ENCODE assay signal across 20 mouse cellular contexts in genomic region chr2:14716666-14717065, GRCm38 (mm10).
DNase-seq lines count a peak whose midpoint lies in the region; ATAC-seq and TF ChIP-seq lines count a peak whose summit lies in the region.
"Had no signal": no experiment of that assay in that cellular context is flagged by ENCODE, and none has a peak within 500 bp of the region (broad histone marks: within the 10 kb centered on the region; RNA-seq: fewer than 3 reads in every experiment).

No protein-coding gene starts in this region.

- ATAC-seq in intestine, embryonic 14.5 days (replicated peaks; ENCODE audit: low FRiP score, low TSS enrichment, low read depth) = no peak
- ATAC-seq in intestine, postnatal 0 days = no peak
- ATAC-seq in midbrain, embryonic 13.5 days = peak; percentile 62; the same call in 1 of the 2 replicates
- no peak for ATAC-seq in midbrain, embryonic 14.5 days (ENCODE audit: low FRiP score, low TSS enrichment)
- ATAC-seq: activated CD4-positive, CD25-positive, alpha-beta regulatory T cell, adult 4 months; CD4-positive, CD25-positive, alpha-beta regulatory T cell, adult 4 months; forebrain, embryonic 15.5 days; hindbrain, embryonic 16.5 days had no signal

- H3K4me1 ChIP-seq in intestine, embryonic 14.5 days (replicated peaks; ENCODE audit: control insufficient read depth, insufficient read depth, low read length) = no peaks in the 10 kb centered on the region
- no peaks in the 10 kb centered on the region for H3K4me1 ChIP-seq in intestine, postnatal 0 days (replicated peaks; ENCODE audit: control insufficient read depth, insufficient read depth, low read length)
- H3K4me1 ChIP-seq in midbrain, embryonic 13.5 days (replicated peaks) = peaks cover 7% of the 10 kb centered on the region
- H3K4me1 ChIP-seq in midbrain, embryonic 10.5 days = peaks cover 15% of the 10 kb centered on the region
- no peaks in the 10 kb centered on the region for H3K4me1 ChIP-seq in midbrain, embryonic 14.5 days (ENCODE audit: control insufficient read depth, insufficient read depth, low read length)
- H3K4me1 ChIP-seq: forebrain, embryonic 15.5 days; hindbrain, embryonic 13.5 days had no signal

- H3K4me2 ChIP-seq in intestine, embryonic 14.5 days (ENCODE audit: low read length) = no peak overlapping the region
- no peak overlapping the region for H3K4me2 ChIP-seq in intestine, postnatal 0 days (replicated peaks; ENCODE audit: low read depth)
- no peak overlapping the region for H3K4me2 ChIP-seq in midbrain, embryonic 13.5 days (replicated peaks)
- H3K4me2 ChIP-seq in midbrain, embryonic 14.5 days (ENCODE audit: low read length) = no peak overlapping the region
- H3K4me2 ChIP-seq: forebrain, embryonic 15.5 days; heart, embryonic 11.5 days; hindbrain, embryonic 13.5 days had no signal

- H3K36me3 ChIP-seq in intestine, embryonic 14.5 days (ENCODE audit: control insufficient read depth, insufficient read depth, low read length) = no peaks in the 10 kb centered on the region
- H3K36me3 ChIP-seq in intestine, postnatal 0 days (ENCODE audit: control insufficient read depth, insufficient read depth) = no peaks in the 10 kb centered on the region
- H3K36me3 ChIP-seq in midbrain, embryonic 13.5 days = no peaks in the 10 kb centered on the region
- H3K36me3 ChIP-seq in midbrain, embryonic 10.5 days = no peaks in the 10 kb centered on the region
- H3K36me3 ChIP-seq in midbrain, embryonic 14.5 days (ENCODE audit: control insufficient read depth, insufficient read depth, low read length) = no peaks in the 10 kb centered on the region
- H3K36me3 ChIP-seq: forebrain, embryonic 15.5 days; hindbrain, embryonic 10.5 days; hindbrain, embryonic 13.5 days had no signal

- H3K4me3 ChIP-seq in intestine, embryonic 14.5 days (ENCODE audit: low read depth, low read length) = no peak overlapping the region
- H3K4me3 ChIP-seq in intestine, postnatal 0 days (ENCODE audit: low read depth, low read length) = no peak overlapping the region
- H3K4me3 ChIP-seq in midbrain, embryonic 13.5 days (replicated peaks) = no peak overlapping the region
- H3K4me3 ChIP-seq in midbrain, embryonic 10.5 days = no peak overlapping the region
- no peak overlapping the region for H3K4me3 ChIP-seq in midbrain, embryonic 14.5 days (replicated peaks; ENCODE audit: low read depth, low read length)
- H3K4me3 ChIP-seq: forebrain, embryonic 10.5 days; forebrain, embryonic 15.5 days; hindbrain, embryonic 10.5 days; hindbrain, embryonic 13.5 days had no signal

- DNase-seq in intestine, embryonic 14.5 days (ENCODE audit: low spot score) = peak; percentile 21
- DNase-seq in midbrain, embryonic 10.5 days (ENCODE audit: low spot score) = no peak
- DNase-seq in midbrain, embryonic 14.5 days = peak; percentile 29
- DNase-seq in natural killer cell, adult 2 months (ENCODE audit: low spot score in 2 of 2) = no peak
- DNase-seq: adrenal gland, adult 8-10 months; adrenal gland, postnatal 25 days; cerebellum, adult 18-20 months; cerebellum, adult 9-10 months; cerebellum, postnatal 14 days; gastrocnemius, postnatal 36 days had no signal

- H3K27me3 ChIP-seq in intestine, embryonic 14.5 days (replicated peaks; ENCODE audit: control insufficient read depth, insufficient read depth, low read length) = no peaks in the 10 kb centered on the region
- no peaks in the 10 kb centered on the region for H3K27me3 ChIP-seq in intestine, postnatal 0 days (replicated peaks; ENCODE audit: control insufficient read depth, insufficient read depth, low read length)
- H3K27me3 ChIP-seq in midbrain, embryonic 13.5 days = no peaks in the 10 kb centered on the region
- no peaks in the 10 kb centered on the region for H3K27me3 ChIP-seq in midbrain, embryonic 10.5 days (ENCODE audit: low read depth, poor library complexity, severe bottlenecking)
- no peaks in the 10 kb centered on the region for H3K27me3 ChIP-seq in midbrain, embryonic 14.5 days (ENCODE audit: control insufficient read depth, insufficient read depth, low read length)
- H3K27me3 ChIP-seq: forebrain, embryonic 15.5 days; hindbrain, embryonic 13.5 days had no signal

- no peaks in the 10 kb centered on the region for H3K9me3 ChIP-seq in intestine, embryonic 14.5 days (ENCODE audit: control insufficient read depth, low read length)
- H3K9me3 ChIP-seq in intestine, postnatal 0 days (ENCODE audit: control insufficient read depth) = no peaks in the 10 kb centered on the region
- H3K9me3 ChIP-seq in midbrain, embryonic 13.5 days = no peaks in the 10 kb centered on the region
- no peaks in the 10 kb centered on the region for H3K9me3 ChIP-seq in midbrain, embryonic 10.5 days (replicated peaks)
- no peaks in the 10 kb centered on the region for H3K9me3 ChIP-seq in midbrain, embryonic 14.5 days (ENCODE audit: control insufficient read depth, low read length)
- H3K9me3 ChIP-seq: forebrain, embryonic 10.5 days; forebrain, embryonic 15.5 days; hindbrain, embryonic 10.5 days; hindbrain, embryonic 13.5 days had no signal

- H3K9ac ChIP-seq in intestine, embryonic 14.5 days (ENCODE audit: low read length) = no peak overlapping the region
- no peak overlapping the region for H3K9ac ChIP-seq in intestine, postnatal 0 days (ENCODE audit: low read depth, low read length)
- no peak overlapping the region for H3K9ac ChIP-seq in midbrain, embryonic 13.5 days (replicated peaks)
- H3K9ac ChIP-seq in midbrain, embryonic 14.5 days (replicated peaks; ENCODE audit: low read length) = no peak overlapping the region
- H3K9ac ChIP-seq: forebrain, embryonic 15.5 days; hindbrain, embryonic 13.5 days had no signal

- TF ChIP-seq CTCF in intestine, postnatal 0 days (IDR thresholded peaks at IDR 0.05; ENCODE audit: low read depth) = no peak

- WGBS in intestine, embryonic 14.5 days = 66% methylated on average over 1 of the region's 1 CpGs
- 70% methylated on average over 1 of the region's 1 CpGs for WGBS in intestine, postnatal 0 days
- 0% methylated on average over 1 of the region's 1 CpGs for WGBS in midbrain, embryonic 13.5 days
- 20% methylated on average over 1 of the region's 1 CpGs for WGBS in midbrain, embryonic 10.5 days
- 10% methylated on average over 1 of the region's 1 CpGs for WGBS in midbrain, embryonic 14.5 days

- no peak overlapping the region for H3K27ac ChIP-seq in intestine, embryonic 14.5 days (ENCODE audit: low read depth)
- no peak overlapping the region for H3K27ac ChIP-seq in intestine, postnatal 0 days (ENCODE audit: low read depth, low read length)
- no peak overlapping the region for H3K27ac ChIP-seq in midbrain, embryonic 13.5 days
- no peak overlapping the region for H3K27ac ChIP-seq in midbrain, embryonic 10.5 days (replicated peaks)
- H3K27ac ChIP-seq in midbrain, embryonic 14.5 days (replicated peaks; ENCODE audit: low read depth, low read length) = no peak overlapping the region
- H3K27ac ChIP-seq: forebrain, embryonic 10.5 days; forebrain, embryonic 15.5 days; hindbrain, embryonic 10.5 days; hindbrain, embryonic 13.5 days had no signal

Comparison
In these comparisons a context has a peak if more than half of its experiments do, and no peak if none do; other contexts are left out.
1. DNase-seq: peak in intestine, embryonic 14.5 days (single experiment) and midbrain, embryonic 14.5 days (single experiment); none in midbrain, embryonic 10.5 days (single experiment) and natural killer cell, adult 2 months (0 of 2).